Mouse (Mus musculus): ENCODE results near the gene Xlr3a.

DNA sequence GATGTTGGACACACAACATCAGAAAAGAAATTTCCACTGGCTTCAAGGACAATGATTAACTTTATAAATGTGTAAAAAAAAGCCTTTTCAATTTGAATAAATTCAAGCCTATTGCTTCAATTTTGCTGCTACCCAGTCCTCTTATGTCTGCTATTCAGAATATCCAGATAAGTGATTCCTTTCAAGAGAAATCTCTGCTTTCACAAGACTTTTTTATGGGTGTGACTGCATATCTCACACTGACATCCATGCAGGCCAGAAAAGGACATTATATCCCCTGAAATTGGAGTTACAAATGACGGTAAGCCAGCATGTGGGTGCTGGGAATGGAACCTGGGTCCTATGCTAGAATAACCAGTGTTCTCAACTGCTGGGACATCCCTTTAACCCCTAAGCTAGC is 35.4 kb downstream of the Xlr3a start:
- no peak for TF ChIP-seq CTCF (IDR thresholded peaks at IDR 0.05; ENCODE audit: low read depth)
- TF ChIP-seq EP300 (optimal IDR thresholded peaks at IDR 0.05), result no peak
